Mouse (Mus musculus) brain, embryonic 14.5 days (tissue): Measurements from ENCODE around the gene Ctxn1. TPM values are rescaled to one million over a fixed set of nuclear protein-coding genes. Genes with fewer than 3 reads are reported as not detected.
"Not testable (repeated sequence)": the region's sequence is repeated elsewhere in the genome, so short reads cannot be mapped to it uniquely, and the experiment has no call there.

Source experiments
- DNase-seq: peaks from one replicate; pipeline ENCODE4 v3.0.0-alpha.2; 2011; ENCODE audit warnings: low read depth
- CTCF ChIP-seq: fragments of 200-500 bp; IDR thresholded peaks from 2 replicates; pipeline ENCODE4 v1.5.1; 2012; ENCODE audit warnings: inconsistent platforms, mild to moderate bottlenecking, moderate library complexity, borderline replicate concordance; ENCODE audit not compliant: insufficient read depth, insufficient read length; ENCODE audit errors: extremely low read depth
- POLR2A ChIP-seq: fragments of 200-500 bp; IDR thresholded peaks from 2 replicates; pipeline ENCODE4 v1.6.1; 2012; ENCODE audit warnings: mild to moderate bottlenecking, inconsistent platforms, borderline replicate concordance; ENCODE audit not compliant: poor library complexity, insufficient read depth, insufficient read length, severe bottlenecking; ENCODE audit errors: extremely low read depth
- polyA plus RNA-seq: library from polyadenylated mRNA; depleted of rRNA; stranded (reverse); fragments of >200 nt; gene quantifications from 2 replicates; pipeline ENCODE4 v1.2.3, GENCODE M21; 2012

The Ctxn1 gene
- polyA plus RNA-seq, 1 experiment = 399 TPM

DNA sequence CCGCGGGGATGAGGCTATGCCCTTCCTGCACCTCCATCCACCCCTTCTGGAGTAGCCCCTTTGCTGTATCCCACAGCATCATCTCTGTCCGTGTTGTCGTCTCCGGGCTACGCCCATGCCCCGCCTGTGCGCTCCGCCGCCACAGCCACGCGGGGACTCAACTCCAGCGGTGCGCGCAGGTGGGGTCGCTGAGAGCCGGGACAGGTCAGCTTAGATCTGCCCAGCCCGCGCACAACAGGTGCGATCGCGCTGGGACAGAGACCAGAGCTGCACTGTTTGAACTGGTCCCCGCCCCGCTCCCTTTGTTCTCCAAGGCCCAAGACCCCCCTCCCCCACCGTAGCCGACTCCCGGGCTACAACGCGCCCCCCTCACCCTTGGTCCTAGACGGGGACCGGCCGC is 396 bp downstream of the Ctxn1 start:
- TF ChIP-seq CTCF = no peak
- TF ChIP-seq POLR2A = no peak
- no peak for DNase-seq

DNA sequence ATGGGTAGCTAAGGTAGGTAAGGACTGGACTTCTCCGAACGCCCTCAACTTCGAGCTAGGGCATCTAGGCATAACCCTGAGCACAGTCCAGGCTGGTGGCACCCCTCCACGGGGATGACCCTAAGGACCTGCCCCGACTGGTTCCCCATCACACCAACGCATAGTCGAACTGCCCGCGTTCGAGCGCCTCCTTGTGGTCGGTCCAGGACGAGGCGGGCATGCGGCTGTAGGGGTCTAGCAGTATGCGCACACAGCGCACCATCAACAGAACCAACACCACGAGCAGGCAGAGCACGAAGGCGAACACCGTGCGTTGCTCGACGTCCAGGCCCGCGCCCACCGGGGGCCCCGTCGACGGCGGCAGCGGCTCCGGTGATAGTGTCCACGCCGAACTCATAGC is 841 bp downstream of the Ctxn1 start:
- TF ChIP-seq CTCF = peak; percentile 94
- no peak for TF ChIP-seq POLR2A

DNA sequence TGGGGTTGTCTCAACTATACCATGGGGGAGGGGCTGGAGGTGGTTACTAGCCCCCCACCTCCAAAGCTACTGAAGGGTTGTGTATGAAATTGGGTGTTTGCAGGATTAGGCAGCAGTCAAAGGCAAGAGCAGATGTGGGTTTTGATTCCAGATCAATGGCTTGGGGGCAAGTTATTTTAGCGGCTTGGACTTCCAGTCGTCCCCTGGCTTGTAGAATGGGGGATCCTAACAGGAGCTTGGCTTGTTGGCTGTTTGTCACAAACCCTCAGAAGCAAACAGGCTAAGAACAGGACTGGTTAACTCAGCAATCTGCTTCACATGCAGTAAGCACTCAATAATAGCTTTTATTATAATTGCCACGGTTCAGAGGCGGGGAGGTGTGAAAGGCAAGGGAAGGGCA is 1.7 kb downstream of the Ctxn1 start:
- TF ChIP-seq CTCF = no peak
- TF ChIP-seq POLR2A = no peak
- DNase-seq = no peak

More for the DNA sequence above, 841 bp downstream of the Ctxn1 start:
- DNase-seq = peak; percentile 89

DNA sequence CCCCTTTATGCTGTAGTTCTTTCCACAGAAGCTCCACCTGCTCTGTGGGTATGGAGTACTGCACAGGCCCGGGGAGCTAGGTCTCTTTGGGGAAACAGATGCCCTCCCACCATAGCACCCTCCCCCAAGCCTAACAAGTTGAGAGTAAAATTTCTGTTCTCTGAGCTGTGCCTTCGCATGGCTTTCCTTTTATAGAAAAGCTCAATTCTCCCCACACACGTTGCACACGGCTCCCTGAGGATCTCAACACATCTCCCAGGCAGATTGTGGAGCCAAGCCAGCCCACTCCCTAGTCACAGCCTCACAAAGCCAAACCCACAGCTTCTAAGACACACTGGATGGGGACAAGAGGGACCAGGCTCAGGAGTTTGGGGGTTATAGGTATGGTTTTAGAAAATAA is 2.2 kb downstream of the Ctxn1 start:
- no peak for TF ChIP-seq POLR2A
- no peak for TF ChIP-seq CTCF
- peak; percentile 44 for DNase-seq

DNA sequence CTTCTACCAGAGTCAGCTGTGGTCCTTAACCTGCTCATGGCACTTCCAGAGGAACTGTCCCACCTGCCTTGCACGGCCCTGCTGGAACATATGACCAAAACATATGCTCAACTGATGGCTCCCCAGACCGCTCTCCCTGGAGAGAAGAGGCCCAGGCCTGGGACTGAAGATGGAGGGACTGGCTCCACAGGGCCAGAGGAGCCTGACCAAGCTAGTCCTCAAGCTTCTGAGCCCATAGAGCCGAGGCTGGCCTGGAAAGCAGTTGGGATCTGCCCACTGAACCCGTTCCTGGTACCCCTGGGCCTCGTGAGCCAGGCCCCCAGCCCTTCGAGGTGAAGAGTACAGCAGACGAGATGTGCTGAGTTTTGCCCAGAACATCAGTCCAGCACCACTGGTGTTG is 3.6 kb downstream of the Ctxn1 start:
- not testable (repeated sequence) for DNase-seq

DNA sequence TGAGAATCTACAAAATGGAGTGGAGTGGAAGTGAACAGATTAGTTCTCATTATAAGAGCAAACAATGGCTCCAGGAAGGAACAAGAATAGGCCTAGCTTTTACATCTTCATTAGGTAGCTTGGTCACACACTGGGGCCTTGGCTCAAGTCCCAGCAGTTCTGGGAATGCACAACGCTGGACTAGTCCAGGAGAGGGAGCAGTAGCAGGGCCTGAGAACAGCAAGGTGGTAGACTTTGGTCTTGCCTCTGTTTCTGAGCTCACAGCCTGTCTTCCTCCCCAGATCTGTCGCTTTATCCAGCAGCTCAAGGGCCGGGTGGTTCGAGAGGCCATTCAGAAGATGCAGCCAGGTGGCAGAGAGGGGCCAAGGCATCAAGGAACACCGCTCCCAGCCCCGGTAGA is 5.1 kb downstream of the Ctxn1 start:
- TF ChIP-seq CTCF (peak; percentile 51; the same call in 1 of the 2 replicates), POLR2A (no peak)
- DNase-seq = peak; percentile 93

DNA sequence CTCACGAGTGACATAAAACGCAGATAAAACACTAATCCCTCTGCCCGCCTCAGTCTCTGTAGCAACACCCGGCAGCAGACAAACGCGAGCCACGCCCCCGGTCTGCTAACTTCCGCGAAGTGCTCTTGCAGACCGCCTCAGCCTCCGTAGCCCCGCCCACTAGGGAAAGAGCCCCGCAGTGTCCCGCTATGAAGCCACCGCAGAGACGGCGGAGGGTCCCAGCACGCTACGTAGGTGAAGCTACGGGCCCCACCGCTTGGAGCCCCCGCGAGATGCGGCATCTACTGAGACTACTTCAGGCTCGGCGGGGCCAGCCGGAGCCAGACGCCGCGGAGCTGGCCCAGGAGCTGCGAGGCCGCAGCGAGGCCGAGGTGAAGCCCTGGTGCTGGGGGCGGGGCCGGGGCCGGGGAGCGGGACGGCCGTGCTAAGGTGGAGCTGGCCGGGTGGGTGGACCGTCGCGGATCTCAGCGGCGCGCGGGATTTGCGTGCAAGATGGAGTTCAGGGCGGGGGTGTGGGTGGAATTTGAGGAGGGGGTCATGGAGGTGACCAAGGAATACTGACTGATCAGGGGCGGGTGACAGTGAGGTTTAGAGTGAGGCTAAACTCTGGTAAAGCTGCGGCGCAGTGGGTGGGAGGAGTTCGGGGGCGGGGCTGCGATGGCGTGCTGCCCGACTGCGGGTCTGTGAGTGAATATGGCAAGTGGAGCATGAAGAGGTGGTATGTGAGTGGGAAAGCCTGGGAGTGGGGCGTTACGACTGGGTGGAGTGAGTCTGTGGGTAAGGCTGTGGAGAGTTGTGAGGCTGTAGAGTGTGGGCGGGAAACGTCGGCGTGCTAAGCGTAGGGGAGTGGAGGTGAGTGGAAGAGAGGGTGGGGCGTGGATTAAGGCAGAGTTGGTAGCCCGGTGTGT is 5.9 kb downstream of the Ctxn1 start, which contains the start of gene Snapc2:
Gene Snapc2, plus strand, starts transcription at position 147 of the 908 bp plus-strand sequence.
- peak; percentile 98 for DNase-seq
- TF ChIP-seq CTCF (no peak), POLR2A (peak; percentile 50; the same call in 1 of the 2 replicates)

DNA sequence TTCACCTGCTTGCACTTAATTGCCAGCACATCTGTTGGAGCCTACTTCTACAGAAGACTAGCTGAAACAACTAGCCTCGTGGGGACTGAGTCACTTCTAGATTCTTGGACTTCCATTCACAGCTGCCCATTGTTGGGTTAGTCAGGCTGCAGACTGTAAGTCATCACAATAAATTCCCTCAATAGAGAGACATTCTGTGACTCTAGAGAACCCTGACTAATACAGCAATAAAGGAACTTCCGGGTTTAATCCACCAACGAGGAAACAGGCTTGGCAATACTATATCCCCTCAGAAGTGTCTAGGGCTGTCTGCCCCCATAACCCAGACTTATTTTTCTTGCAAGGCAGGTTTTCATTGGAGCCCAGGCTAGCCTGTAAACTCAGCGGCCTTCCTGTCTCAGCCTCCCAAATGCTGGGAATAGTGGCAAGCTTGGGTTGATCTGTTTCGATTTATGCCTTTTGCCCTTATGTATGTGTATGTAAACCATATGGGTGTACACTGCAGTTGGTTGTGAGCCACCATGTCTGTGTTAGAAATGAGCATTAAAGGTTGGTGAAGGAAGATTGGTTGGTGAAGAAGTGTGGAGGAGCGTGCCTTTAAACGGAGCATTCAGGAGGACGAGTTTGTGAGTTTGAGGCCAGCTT is 6.8 kb downstream of the Ctxn1 start:
- TF ChIP-seq POLR2A = no peak
- no peak for TF ChIP-seq CTCF
- no peak for DNase-seq

DNA sequence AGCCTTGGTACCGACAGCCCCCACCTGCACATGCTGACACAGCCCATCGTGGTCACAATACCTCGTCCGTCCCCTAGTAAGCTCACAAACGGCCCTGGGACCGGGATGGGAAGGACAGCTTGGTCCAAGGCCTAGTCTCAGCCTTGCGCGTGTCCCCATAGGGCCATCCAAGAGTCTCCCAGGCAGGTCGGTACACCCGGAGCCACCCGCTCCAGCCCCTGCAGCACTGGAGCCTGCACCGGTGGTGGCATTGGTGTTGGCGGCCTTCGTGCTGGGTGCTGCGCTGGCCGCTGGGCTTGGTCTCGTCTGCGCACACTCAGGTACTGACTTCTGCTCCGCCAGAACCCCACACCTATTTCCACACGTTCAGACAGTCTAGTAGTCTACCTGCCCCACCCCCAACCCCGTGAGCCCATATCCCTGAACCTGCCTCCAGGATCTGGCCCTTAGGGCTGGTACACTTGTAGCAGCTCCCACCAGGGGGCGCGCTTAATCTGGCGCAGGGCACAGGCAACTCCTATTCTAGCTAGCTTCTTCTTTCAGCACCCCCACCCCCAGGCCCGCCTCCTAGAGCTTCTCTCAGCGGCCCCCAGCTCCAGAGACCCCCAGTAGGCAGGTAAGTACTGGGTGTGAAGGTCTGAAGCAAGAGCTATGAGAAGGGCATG is 8.6 kb downstream of the Ctxn1 start:
- DNase-seq = peak; percentile 82
- peak; percentile 85 for TF ChIP-seq CTCF
- no peak for TF ChIP-seq POLR2A

DNA sequence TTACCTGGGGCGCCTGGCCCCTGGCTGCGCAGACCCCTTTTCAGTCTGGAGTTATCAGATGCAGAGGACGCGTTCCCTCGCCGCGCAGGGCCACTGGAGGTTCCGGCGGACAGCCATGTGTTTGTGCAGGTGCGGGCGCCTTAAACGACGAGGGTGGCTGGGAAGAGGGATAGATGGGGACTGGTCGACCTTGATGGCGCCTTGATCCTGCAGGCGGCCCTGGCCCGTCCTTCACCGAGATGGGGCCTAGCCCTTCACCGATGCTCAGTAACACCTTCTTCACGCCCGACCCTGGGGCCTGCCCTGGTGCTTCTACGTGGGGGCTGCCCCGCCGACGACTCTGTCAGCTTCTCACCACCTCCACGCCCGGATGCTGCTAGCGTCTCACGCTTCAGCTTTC is 9.9 kb downstream of the Ctxn1 start:
- DNase-seq = peak; percentile 35
- TF ChIP-seq CTCF (no peak), POLR2A (no peak)

DNA sequence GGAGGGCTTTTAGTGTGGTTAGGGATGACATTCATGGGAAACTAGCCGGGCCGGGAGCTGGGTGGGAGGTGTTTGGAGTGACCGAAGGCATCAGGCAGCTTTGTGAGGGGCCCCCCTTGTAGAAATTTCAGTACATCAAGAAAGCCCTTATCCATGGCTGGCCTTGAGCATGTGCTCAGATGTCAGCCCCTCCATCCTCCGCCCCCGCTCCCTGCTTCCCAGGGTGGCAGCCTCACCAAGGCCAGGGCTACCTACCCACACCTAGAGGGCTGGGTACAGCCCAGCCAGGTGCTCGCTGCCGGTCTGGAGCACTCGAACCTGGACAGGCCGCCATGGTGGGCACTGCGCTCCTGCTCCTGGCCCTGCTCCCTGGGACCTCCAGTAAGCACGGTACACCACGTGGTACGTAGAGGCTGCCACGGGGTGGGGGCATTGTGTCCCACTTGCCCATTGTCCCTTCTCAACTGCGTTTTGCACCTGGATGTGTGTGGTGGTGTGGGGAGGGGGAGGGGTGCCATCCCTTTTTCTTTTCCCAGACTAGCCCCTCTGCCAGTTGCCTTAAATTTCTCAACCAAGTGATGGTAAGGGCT is 11.0 kb downstream of the Ctxn1 start, which contains the start of gene Tgfbr3l:
Gene Tgfbr3l, plus strand, starts transcription at position 264 of the 590 bp plus-strand sequence.
- no peak for TF ChIP-seq POLR2A
- TF ChIP-seq CTCF = no peak
- no peak for DNase-seq

DNA sequence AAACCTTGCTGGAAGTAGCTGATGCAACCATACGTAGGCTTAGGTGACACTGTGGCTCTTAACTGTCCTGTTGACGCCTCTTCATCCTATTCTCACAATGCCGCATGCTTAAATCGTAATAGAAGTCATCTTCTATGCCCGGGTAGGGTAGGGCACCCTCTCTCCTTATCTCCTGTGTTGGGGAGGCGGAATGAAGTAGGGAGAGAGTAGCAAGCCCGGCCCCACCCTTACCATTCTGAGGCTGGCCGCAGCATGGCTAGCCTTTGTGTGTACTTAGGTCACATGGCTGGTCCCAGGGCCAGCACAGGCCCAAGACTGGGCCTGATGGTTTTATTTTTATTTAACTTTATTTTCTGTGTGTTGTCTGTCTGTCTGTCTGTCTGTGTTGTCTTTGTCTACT is 11.8 kb downstream of the Ctxn1 start:
- no peak for DNase-seq
- TF ChIP-seq CTCF (no peak), POLR2A (no peak)
